Mouse (Mus musculus) left cerebral cortex, postnatal 10 days (tissue): ENCODE data around the gene 4932438H23Rik. TPM values are rescaled to one million over a fixed set of nuclear protein-coding genes. Genes with fewer than 3 reads are reported as not detected.

ENCODE experiments used
- DNase-seq, 2 experiments: peaks; one replicate each; pipeline ENCODE4 v3.0.0; 2021 to 2022; ENCODE audit warnings: low spot score in 2 of 2, mixed read lengths in 1 of 2; ENCODE audit errors: extremely low spot score in 1 of 2
- intact Hi-C: fragments of 180-260 bp; cut with DNase I; formaldehyde crosslinking; loops from one replicate; pipeline ENCODE4 v1.15.1; 2025
- total RNA-seq, 2 experiments: library from RNA; stranded (reverse); gene quantifications; 2 replicates each; pipeline ENCODE4 v1.2.3; 2021

4932438H23Rik gene
- total RNA-seq, 2 experiments from 2014 or later: 0.32 to 0.34 TPM

- intact Hi-C loops: no loop called here
- no peak for DNase-seq
Observed at GRCm38 (mm10) chr16:91067122-91067521, 27.8 kb downstream of the 4932438H23Rik start.

DNA sequence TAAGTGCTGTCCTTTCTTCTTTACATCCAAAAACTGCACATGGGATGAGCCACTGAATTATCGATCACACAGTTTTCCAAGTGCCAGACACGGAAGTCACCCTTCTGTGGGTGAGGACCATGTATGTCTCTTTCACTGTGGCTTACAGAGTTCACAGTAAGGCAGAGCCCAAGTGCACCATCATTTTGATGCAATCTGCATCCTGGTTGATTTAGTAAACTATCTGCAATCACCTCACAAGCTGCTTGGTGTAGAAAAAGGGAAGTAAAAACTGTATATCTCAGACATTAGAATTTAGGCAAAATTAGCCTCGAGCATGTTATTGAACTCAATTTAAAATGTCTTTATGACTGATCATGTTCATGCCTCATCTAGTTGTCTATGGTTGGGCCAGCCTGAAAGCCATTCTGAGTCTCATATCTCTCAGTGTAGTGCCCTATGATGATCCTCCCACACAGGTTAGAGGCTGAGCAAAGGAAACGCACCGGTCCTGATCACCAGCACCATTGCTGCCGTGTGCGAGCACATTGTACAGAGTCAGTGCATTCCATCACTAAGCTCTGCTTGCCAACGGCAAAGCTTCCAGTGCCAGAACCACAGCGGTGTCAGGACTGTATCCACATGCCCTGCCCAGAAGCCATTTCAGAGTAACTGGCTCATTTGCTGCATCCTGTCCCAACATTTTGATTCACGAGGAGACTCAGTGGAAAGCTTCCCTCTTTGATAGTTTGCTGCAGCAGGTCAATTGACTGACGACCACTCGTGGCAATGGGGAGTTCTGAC is 30.1 kb downstream of the 4932438H23Rik start:
- intact Hi-C loops: no loop called here

DNA sequence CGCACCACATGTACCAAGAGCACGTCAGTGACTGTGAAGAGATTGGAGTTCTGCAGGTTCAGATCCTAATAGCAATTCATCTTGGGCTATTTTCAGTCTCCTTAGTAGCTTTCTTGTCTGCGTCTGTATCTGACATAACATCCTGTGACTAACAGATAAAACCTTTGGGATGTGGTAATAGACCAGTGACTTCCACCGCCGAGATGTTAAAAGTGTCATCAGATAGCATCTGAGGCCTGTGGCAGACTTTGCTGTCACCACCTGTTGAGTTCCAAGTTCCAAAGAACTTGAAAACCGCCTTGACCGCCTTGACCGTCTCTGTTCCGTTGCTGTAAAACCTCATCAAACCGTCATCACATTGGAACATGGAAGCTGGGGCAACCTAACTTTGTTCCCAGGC is 31.1 kb downstream of the 4932438H23Rik start:
- intact Hi-C loops: no loop called here
- DNase-seq: no peak

More for the DNA sequence above, 30.1 kb downstream of the 4932438H23Rik start:
- DNase-seq: no peak

DNA sequence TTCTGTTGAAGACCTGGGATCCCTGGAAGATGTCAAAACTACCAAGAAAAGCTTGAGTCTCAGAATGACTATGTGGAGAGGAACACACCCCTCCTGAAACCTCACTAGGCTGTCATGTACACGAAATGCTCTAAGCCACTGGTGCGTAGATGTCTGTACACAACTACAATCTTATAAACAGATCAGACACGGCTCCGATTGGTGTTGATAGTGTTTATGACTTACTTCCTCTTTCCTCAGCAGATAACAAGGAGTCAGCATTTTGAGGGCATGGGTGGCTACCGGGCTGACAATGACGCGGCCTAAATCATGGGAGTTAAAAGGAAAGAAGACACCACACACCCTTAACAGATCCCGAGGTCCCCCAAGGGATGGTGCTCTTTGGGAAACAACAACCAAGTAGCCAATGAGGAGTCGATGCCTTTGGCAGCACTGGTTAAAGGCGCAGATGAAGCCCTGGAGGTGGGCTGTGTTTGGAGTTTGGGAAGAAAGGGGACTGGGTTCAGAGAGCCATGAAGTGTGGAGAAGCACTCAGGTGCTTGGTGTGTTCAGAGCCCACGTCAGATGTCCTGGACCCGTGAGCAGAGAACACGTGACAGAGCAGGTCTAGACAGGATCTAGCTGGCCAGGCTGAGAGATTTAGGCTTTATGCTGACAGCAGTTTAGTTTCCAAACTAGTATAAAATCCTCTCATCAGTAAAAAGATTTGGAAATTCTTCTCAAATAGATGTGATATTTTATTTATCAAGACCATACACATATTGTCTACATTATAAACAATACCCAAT is 33.2 kb downstream of the 4932438H23Rik start:
- DNase-seq: no peak
- intact Hi-C loops: no loop called here

GRCm38 (mm10) chr16:91057741-91058140 is 37.2 kb downstream of the 4932438H23Rik start:
- intact Hi-C loops: no loop called here

GRCm38 (mm10) chr16:91057261-91057660 is 37.7 kb downstream of the 4932438H23Rik start:
- DNase-seq: no peak
- intact Hi-C loops: no loop called here

More at GRCm38 (mm10) chr16:91057741-91058140, 37.2 kb downstream of the 4932438H23Rik start:
- no peak for DNase-seq

DNA sequence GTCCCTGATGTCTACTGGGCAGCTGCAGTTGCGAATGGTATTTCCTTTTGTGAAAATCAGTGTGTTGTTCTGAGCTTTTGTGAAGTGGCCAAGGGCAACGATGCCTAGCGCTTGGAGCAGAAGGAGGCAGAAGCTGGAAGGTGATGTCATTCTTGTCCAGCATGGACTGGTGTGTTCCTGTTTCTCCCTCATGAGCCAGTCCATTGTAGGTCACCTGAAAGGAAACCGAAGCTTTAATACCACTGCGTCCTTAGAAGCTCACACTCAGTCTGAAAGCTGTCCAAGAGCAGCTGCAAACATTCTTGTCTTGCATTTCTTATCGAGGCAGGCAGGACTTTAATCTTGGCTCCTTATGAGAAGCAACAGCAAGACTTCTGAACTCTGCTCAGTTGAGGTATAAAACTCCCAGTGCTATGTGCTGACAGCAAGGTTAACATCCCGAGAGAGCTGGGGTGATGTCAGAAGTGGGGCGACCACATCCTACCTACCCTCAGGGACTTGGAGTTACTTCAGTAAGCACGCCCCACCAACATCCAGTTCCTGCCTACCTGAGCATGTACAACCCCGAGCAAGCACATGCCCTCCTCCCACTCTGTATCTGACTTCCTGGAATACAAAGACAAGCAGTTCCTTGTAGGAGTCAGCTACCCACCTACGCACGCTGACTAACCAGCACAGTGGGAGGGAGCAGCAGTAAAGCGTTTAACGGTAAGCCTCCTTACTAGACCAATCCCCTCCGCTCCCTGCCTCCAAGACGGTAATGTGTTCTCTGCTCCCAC is 38.7 kb downstream of the 4932438H23Rik start:
- intact Hi-C loops: no loop called here
- DNase-seq: no peak

GRCm38 (mm10) chr16:91055150-91055549 is 39.8 kb downstream of the 4932438H23Rik start:
- intact Hi-C loops: no loop called here
- DNase-seq: no peak

DNA sequence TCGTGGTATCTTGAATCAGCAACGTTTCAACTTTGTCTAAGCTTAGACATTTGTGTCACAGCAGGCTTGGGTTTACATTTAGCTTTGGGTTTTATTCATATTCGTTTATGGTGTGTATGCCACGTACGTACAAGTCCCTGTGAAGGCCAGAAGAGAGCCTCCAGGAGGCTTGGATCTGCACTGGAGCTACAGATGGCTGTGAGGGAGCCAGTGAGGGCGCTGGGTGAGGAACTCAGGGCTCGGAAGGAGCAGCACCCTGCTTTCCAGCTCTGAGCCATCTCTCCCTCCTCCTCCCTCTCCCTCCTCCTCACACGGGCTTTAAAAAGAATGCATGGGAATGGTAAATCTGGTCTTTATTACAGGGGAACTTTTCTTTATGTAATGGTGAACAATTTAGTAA is 41.3 kb downstream of the 4932438H23Rik start:
- intact Hi-C loops: no loop called here
- no peak for DNase-seq

DNA sequence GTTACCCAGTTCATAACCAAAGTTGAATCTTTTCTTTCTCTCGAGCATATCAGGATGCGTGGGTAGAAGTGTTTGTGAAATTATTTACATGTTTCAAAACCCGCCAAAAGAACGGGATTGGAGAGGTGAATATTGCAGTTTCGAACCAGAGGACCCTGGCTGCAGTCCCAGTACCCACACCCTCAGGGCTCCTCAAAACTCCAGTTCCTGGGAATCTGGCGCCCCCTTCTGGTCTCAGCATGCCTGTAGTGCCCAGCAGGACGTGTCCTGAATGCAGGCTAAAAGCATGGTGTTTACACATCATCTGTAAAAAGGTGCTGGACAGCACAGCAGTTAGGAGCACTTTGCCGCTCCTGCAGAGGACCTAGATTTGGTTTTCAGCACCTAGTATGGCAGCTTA is 49.4 kb downstream of the 4932438H23Rik start:
- intact Hi-C loops: no loop called here
- DNase-seq: peak; percentile 23 to 67

DNA sequence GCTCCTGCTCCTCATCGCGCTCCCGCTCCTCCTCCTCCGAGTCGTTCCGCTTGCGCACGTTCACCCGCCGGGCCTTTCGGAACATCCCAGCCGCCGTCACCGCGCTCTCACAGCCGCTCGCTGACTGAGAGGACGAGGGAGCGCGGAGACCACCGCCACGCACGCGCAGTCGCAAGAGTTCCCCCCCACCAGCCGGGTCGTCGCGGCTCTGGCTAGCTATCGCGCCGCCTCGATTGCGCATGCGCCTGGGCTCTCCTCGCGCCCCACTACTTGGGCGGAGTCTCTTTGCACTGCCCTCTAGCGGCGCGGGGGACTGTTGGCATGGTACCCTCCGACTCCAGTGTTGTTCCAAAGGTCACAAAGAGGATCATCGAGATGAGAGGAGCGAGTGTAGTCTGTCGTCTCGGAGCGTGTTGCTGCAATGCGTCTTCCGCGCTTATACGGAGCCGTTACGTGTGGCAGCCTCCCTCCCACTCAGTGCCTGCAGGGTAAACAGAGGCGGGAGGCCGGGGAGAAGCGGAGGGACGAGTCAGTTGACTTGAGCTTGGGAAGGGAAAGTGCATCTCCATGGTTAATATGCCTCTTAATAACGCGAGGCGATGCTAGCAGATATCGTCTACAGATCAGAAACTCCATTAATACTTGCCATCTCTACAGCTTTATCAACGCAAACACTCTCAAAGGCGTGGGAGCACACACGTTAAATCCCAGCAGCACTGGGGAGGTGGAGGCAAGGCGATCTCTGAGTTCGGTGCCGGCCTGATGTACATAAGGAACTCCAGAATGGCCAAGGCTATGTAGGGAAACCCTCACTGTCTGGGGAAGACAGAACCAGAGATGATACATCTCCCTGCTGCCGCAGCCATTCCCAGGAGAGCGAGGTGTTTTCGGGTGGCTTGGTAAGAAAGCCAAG is 50.4 kb downstream of the 4932438H23Rik start, which contains the start of gene Paxbp1:
Gene Paxbp1, minus strand, starts transcription at position 274 of the 913 bp plus-strand sequence.
- DNase-seq: peak; percentile 98
- intact Hi-C loops: no loop called here

- intact Hi-C loops: no loop called here
Observed at GRCm38 (mm10) chr16:91043461-91044248, 51.3 kb downstream of the 4932438H23Rik start.

DNA sequence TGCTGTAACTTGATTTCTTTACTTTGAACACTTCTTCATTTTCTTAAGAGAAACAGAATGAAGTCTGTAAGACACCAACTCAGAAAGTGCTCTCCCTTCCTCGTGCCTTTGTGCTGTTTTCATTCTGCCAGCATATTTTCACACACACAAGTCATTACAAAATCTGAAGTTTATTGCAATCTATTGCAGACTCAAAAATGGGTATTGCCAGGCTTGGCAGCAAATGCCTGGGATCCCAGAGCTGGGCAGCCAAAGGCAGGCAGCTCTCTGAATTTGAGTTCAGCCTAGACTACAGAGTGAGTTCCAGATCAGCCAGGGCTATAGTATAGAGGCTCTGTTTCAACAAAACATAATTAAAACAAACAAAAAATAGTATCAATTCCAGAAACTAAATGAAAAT is 52.3 kb downstream of the 4932438H23Rik start:
- intact Hi-C loops: no loop called here
- DNase-seq: no peak

More at GRCm38 (mm10) chr16:91043461-91044248, 51.3 kb downstream of the 4932438H23Rik start:
- DNase-seq: peak; percentile 20 to 85

DNA sequence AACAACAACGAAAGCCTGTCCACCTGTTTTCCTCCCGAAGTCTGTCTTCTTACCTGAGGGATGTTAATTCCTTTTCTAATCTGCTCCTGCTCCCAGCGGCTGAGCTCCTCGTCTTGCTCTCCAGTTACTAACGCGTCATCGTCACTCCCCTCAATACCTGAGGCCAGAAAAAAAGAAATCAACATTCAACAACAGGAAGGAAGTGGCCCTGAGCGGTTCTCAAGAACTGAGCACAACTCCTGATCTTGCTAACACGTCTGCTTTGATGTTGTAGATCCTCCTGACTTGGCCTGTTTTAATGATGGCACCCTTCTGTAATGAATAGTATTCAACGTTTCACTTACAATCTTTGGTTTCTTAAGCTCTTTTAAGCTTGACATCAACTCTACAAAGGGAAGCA is 59.1 kb downstream of the 4932438H23Rik start:
- intact Hi-C loops: no loop called here
- DNase-seq: no peak

DNA sequence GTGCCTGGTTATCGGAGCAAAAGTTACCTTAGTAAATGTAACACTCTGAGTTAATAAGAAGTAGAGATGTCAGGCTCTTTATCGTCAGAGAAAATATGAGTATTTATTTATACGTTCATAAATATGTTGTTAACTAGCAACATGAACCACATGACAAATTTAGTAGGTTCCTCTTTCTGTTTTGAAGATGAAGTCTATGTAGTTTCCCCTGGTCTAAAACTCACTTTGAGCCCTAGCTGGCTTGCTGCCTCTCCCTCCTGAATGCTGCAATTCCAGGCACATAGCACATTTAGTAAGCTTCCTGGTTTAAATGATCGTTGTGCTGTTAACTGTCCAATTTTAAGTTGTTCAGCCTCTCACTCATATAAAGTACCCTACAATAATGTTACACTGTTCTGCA is 64.2 kb downstream of the 4932438H23Rik start:
- DNase-seq: no peak
- intact Hi-C loops: loop anchor here (5.0 kb wide), 1 partner anchor 58 kb away; no protein-coding TSS in a partner anchor

- DNase-seq: no peak
- intact Hi-C loops: loop anchor here (5.0 to 10.0 kb wide), 3 partner anchors 58 to 645 kb away; no protein-coding TSS in a partner anchor
Observed at GRCm38 (mm10) chr16:91029901-91030300, 65.0 kb downstream of the 4932438H23Rik start.

DNA sequence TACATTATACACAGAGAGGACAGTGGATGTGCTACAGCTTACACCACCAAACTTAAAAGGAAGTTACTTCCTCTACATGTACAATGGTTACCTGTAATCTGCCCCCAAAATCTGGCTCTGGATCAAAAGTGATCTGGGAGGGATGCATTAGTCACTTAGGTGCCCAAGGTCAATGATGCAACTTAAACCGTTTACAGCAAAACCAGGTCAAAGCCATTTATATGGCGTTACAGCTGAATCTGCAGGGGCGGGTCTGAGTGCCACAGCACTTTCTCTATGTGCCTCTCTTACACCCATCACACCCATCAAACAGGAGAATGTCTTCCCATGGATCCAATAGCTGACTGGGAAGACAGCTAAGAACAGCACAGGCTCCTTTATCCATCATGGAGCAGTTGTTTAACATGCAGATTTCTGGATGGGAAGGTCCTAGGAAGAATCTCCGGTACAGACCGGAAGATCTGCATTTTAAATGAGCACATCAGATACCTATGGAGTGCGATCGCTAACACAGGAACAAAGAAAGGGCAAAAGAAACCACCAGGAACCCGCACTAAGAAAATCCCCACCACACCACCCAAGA is 65.7 kb downstream of the 4932438H23Rik start:
- no peak for DNase-seq
- intact Hi-C loops: loop anchor here (10.0 kb wide), 2 partner anchors 254 to 646 kb away; no protein-coding TSS in a partner anchor
